ENCODE assay signal across 10 mouse cellular contexts in the genomic region with DNA sequence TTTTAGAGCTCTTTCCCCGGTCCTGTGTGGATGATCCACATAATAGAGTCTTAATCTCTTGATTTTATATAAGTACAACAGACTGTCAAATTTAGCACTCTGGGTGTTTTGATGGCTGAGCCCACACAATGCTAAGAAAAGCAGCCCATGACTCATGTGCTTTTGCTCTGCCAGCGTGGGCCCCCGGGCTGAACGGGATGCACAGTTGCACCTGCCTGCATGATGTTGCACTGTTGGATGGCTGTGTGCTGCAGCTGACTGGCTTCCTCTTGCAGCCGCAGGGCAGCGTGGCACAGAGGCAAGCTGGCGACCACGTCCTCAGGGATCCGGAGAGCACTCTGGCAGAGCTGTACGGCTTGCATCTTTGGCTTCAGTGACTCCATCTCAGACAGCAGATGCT.
DNase-seq lines count a peak whose midpoint lies in the region; ATAC-seq lines count a peak whose summit lies in the region.
"Had no signal": no experiment of that assay in that cellular context is flagged by ENCODE, and none has a peak within 500 bp of the region (broad histone marks: within the 10 kb centered on the region; RNA-seq: fewer than 3 reads in every experiment).

No protein-coding gene starts in this region.

- no peaks in the 10 kb centered on the region for H3K36me3 ChIP-seq in forebrain, embryonic 16.5 days (ENCODE audit: control insufficient read depth, insufficient read depth)
- H3K36me3 ChIP-seq: embryonic facial prominence, embryonic 12.5 days had no signal

- no peaks in the 10 kb centered on the region for H3K4me1 ChIP-seq in forebrain, embryonic 16.5 days (replicated peaks; ENCODE audit: control insufficient read depth, insufficient read depth, low read length)

- H3K9me3 ChIP-seq in forebrain, embryonic 16.5 days (ENCODE audit: control insufficient read depth, low read length): no peaks in the 10 kb centered on the region
- H3K9me3 ChIP-seq: embryonic facial prominence, embryonic 12.5 days had no signal

- WGBS in forebrain, embryonic 16.5 days: 69% methylated on average over 10 of the region's 10 CpGs

- no peak overlapping the region for H3K27ac ChIP-seq in forebrain, embryonic 16.5 days (ENCODE audit: low read length)
- H3K27ac ChIP-seq: embryonic facial prominence, embryonic 12.5 days had no signal

- DNase-seq in cerebellum, adult 11 months: no peak
- DNase-seq in left cerebral cortex, adult 11 months (ENCODE audit: low spot score): peak; percentile 82
- DNase-seq in right cerebral cortex, adult 2 months (ENCODE audit: low spot score in 2 of 2): peak; percentile 88 to 90
- no peak for DNase-seq in kidney, postnatal 10 days
- DNase-seq in urinary bladder, postnatal 4 days (ENCODE audit: low spot score in 2 of 2): no peak
- DNase-seq: lung, embryonic 14.5 days had no signal

- no peak overlapping the region for H3K4me2 ChIP-seq in forebrain, embryonic 16.5 days (ENCODE audit: low read length)
- H3K4me2 ChIP-seq: embryonic facial prominence, embryonic 12.5 days; lung, embryonic 14.5 days had no signal

- H3K4me3 ChIP-seq in forebrain, embryonic 16.5 days (replicated peaks; ENCODE audit: low read length): no peak overlapping the region
- H3K4me3 ChIP-seq: embryonic facial prominence, embryonic 12.5 days had no signal

- H3K27me3 ChIP-seq in forebrain, embryonic 16.5 days (replicated peaks; ENCODE audit: control insufficient read depth, insufficient read depth, low read length): no peaks in the 10 kb centered on the region
- H3K27me3 ChIP-seq: embryonic facial prominence, embryonic 12.5 days had no signal

- H3K9ac ChIP-seq in forebrain, embryonic 16.5 days (replicated peaks; ENCODE audit: low read depth, low read length): 0 out of 2 replicates have a peak overlapping the region, but pooled peaks have one; percentile 2
- H3K9ac ChIP-seq: embryonic facial prominence, embryonic 12.5 days; lung, embryonic 14.5 days had no signal

- ATAC-seq in cerebellum, adult (ENCODE audit: insufficient number of reproducible peaks, low FRiP score, low TSS enrichment): peak; percentile 49; the same call in 1 of the 2 replicates
- peak; percentile 45; the same call in 1 of the 2 replicates for ATAC-seq in forebrain, embryonic 16.5 days
- no peak for ATAC-seq in megakaryocyte-erythroid progenitor cell, adult 5-6 weeks (replicated peaks; ENCODE audit: low FRiP score, low TSS enrichment, poor library complexity, severe bottlenecking)

Comparison
In these comparisons a context has a peak if more than half of its experiments do, and no peak if none do; other contexts are left out.
1. DNase-seq: peak in left cerebral cortex, adult 11 months (single experiment) and right cerebral cortex, adult 2 months (2 of 2); none in cerebellum, adult 11 months (single experiment), kidney, postnatal 10 days (single experiment) and urinary bladder, postnatal 4 days (0 of 2).